Mouse (Mus musculus): ENCODE measurements around the gene Tmem110.

The Tmem110 gene

GRCm38 (mm10) chr14:30862368-30862767 lies 37.0 kb downstream of the Tmem110 start:
- in situ Hi-C loops (cut with MboI, MseI) = no loop called here

- in situ Hi-C loops (cut with MboI, MseI) = no loop called here
Observed at GRCm38 (mm10) chr14:30865311-30865710, 39.9 kb downstream of the Tmem110 start.

GRCm38 (mm10) chr14:30867042-30867441 lies 41.7 kb downstream of the Tmem110 start:
- in situ Hi-C loops (cut with MboI, MseI) = no loop called here

- in situ Hi-C loops (cut with MboI, MseI) = no loop called here
Observed at GRCm38 (mm10) chr14:30868826-30869225, 43.4 kb downstream of the Tmem110 start.

- in situ Hi-C loops (cut with MboI, MseI) = no loop called here
Observed at GRCm38 (mm10) chr14:30869391-30869801, 44.0 kb downstream of the Tmem110 start.

GRCm38 (mm10) chr14:30870206-30871147 lies 45.1 kb downstream of the Tmem110 start:
- in situ Hi-C loops (cut with MboI, MseI) = no loop called here

- in situ Hi-C loops (cut with MboI, MseI) = no loop called here
Observed at GRCm38 (mm10) chr14:30874095-30874700, 48.8 kb downstream of the Tmem110 start.

GRCm38 (mm10) chr14:30875130-30875865 lies 49.9 kb downstream of the Tmem110 start:
- in situ Hi-C loops (cut with MboI, MseI) = no loop called here

- in situ Hi-C loops (cut with MboI, MseI) = no loop called here
Observed at GRCm38 (mm10) chr14:30875955-30876354, 50.6 kb downstream of the Tmem110 start.

- in situ Hi-C loops (cut with MboI, MseI) = no loop called here
Observed at GRCm38 (mm10) chr14:30876451-30876850, 51.1 kb downstream of the Tmem110 start.

- in situ Hi-C loops (cut with MboI, MseI) = no loop called here
Observed at GRCm38 (mm10) chr14:30877827-30878226, 52.4 kb downstream of the Tmem110 start.

GRCm38 (mm10) chr14:30878958-30879571 lies 53.7 kb downstream of the Tmem110 start, which contains the start of gene Mustn1:
Mustn1 (plus strand) TSS chr14:30879200.
- in situ Hi-C loops (cut with MboI, MseI) = no loop called here

- in situ Hi-C loops (cut with MboI, MseI) = no loop called here
Observed at GRCm38 (mm10) chr14:30879794-30880193, 54.4 kb downstream of the Tmem110 start.

GRCm38 (mm10) chr14:30880251-30880650 lies 54.9 kb downstream of the Tmem110 start:
- in situ Hi-C loops (cut with MboI, MseI) = no loop called here

- in situ Hi-C loops (cut with MboI, MseI) = no loop called here
Observed at GRCm38 (mm10) chr14:30880811-30881717, 55.7 kb downstream of the Tmem110 start.

GRCm38 (mm10) chr14:30881718-30882108 lies 56.3 kb downstream of the Tmem110 start:
- in situ Hi-C loops (cut with MboI, MseI) = no loop called here

- in situ Hi-C loops (cut with MboI, MseI) = no loop called here
Observed at GRCm38 (mm10) chr14:30885298-30885697, 59.9 kb downstream of the Tmem110 start.

GRCm38 (mm10) chr14:30886204-30886603 lies 60.8 kb downstream of the Tmem110 start, which contains the start of gene Itih4:
Itih4 (plus strand) TSS chr14:30886476.
- in situ Hi-C loops (cut with MboI, MseI) = no loop called here

- in situ Hi-C loops (cut with MboI, MseI) = no loop called here
Observed at GRCm38 (mm10) chr14:30888271-30888732, 62.9 kb downstream of the Tmem110 start.

GRCm38 (mm10) chr14:30899972-30900371 lies 74.6 kb downstream of the Tmem110 start:
- in situ Hi-C loops (cut with MboI, MseI) = loop anchor here (10.0 kb wide), 1 partner anchor 1075 kb away; no protein-coding TSS in a partner anchor

All from regulatory T cell (primary cell).